Mouse (Mus musculus) lung, postnatal 0 days (tissue): ENCODE measurements at regions not wholly inside any gene's neighbourhood (a gene's known extent, or its start where the extent isn't known, plus 50 kb on each side); places are given as distances from the start of the nearest gene placed in this dataset.

ENCODE experiments used
- CTCF ChIP-seq: IDR thresholded peaks from 2 replicates; pipeline ENCODE4 v1.5.1; 2016; ENCODE audit warnings: antibody characterized with exemption, mild to moderate bottlenecking
- EP300 ChIP-seq: IDR thresholded peaks from 2 replicates; pipeline ENCODE4 v1.6.1; 2016; ENCODE audit warnings: antibody characterized with exemption, mild to moderate bottlenecking, control low read depth

DNA sequence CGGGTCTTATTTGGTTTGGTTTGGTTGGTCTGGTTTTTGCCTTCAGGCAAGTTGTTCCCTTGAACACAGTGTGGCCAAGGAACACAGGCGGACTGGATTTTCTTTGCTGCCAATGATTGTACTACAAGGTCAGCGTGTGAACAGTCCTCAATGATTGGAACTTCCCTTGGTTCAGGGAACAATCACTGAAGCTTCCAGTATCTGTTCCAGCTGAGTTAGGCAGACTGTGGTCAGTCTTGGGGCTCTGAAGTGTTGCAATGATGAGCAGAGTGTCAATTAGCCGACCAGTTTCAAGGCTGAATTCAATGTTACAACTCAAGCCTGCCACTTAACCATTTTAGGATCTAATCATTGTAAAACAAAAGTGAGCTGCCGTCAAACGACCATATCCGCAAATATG, 189.5 kb upstream of the Onecut1 start:
- no peak for TF ChIP-seq CTCF
- no peak for TF ChIP-seq EP300
